Mouse (Mus musculus): ENCODE results near the gene Dohh. TPM values are rescaled to one million over a fixed set of nuclear protein-coding genes. Genes with fewer than 3 reads are reported as not detected.

The Dohh gene
- polyA plus RNA-seq (2015; fragmentation: Nextera tagmentation; extraction: Ambion mirVana): 90.4 and 92.6 TPM in 2 replicates

GRCm38 (mm10) chr10:81383802-81384604 is at the start of gene Dohh, which contains the start of gene Gm48551:
TSS of gene Dohh (plus strand) at chr10:81384428.
TSS of gene Gm48551 (plus strand) at chr10:81384466.
- Histone ChIP-seq H3K9me3 (no peaks in the 10 kb centered on the region), H3K4me3 (peak within 1 kb of the TSS; percentile 81), H3K27ac (peak within 1 kb of the TSS; percentile 81), H3K4me2 (peak within 1 kb of the TSS; percentile 77), H3K36me3 (replicated peaks) (peaks cover 10% of the 10 kb centered on the region; the same call in 1 of the 2 replicates), H3K4me1 (peaks cover 18% of the 10 kb centered on the region), H3K27me3 (replicated peaks) (no peaks in the 10 kb centered on the region), H3K9ac (peak within 1 kb of the TSS; percentile 71)
- WGBS: 7% methylated on average over 54 of the region's 54 CpGs
- ATAC-seq (replicated peaks): peak; percentile 94

GRCm38 (mm10) chr10:81335393-81336340 is 48.6 kb upstream of the Dohh start:
- H3K4me2 ChIP-seq: no peak overlapping the region
- no peaks in the 10 kb centered on the region for H3K36me3 ChIP-seq (replicated peaks)
- WGBS: 44% methylated on average over 15 of the region's 19 CpGs
- ATAC-seq (replicated peaks): no peak
- H3K9ac ChIP-seq: no peak overlapping the region
- H3K4me3 ChIP-seq: no peak overlapping the region
- H3K27ac ChIP-seq: no peak overlapping the region
- no peaks in the 10 kb centered on the region for H3K9me3 ChIP-seq
- H3K4me1 ChIP-seq: no peaks in the 10 kb centered on the region
- H3K27me3 ChIP-seq (replicated peaks): peaks cover 33% of the 10 kb centered on the region

DNA sequence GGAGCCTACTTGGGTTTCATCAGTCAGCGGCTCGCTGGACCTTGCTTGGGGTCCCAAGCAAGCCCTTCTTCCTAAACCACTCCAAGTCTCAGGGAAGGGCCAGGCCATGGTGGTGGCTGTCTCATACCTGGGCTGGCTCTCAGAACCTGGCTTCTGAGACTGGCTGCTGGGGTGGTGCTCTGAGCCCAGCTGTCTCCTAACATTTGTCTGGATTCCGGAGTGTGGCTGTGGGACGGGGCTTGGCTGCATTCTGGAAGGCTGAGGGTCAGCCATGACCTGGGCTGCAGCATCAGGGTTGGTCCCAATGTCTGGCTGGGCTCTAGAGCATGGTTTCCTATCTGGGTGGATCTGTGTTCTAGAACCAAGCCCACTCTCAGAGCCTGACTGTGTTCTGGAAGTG is 47.7 kb upstream of the Dohh start:
- WGBS: 99% methylated on average over 4 of the region's 4 CpGs
- H3K4me3 ChIP-seq: no peak overlapping the region
- H3K4me1 ChIP-seq: no peaks in the 10 kb centered on the region
- ATAC-seq (replicated peaks): no peak
- H3K9ac ChIP-seq: no peak overlapping the region
- H3K9me3 ChIP-seq: no peaks in the 10 kb centered on the region
- H3K27ac ChIP-seq: no peak overlapping the region
- no peaks in the 10 kb centered on the region for H3K36me3 ChIP-seq (replicated peaks)
- H3K4me2 ChIP-seq: no peak overlapping the region
- H3K27me3 ChIP-seq (replicated peaks): peaks cover 38% of the 10 kb centered on the region

GRCm38 (mm10) chr10:81340551-81341332 is 43.5 kb upstream of the Dohh start:
- H3K4me3 ChIP-seq: no peak overlapping the region
- peaks cover 53% of the 10 kb centered on the region for H3K27me3 ChIP-seq (replicated peaks)
- no peak for ATAC-seq (replicated peaks)
- H3K4me1 ChIP-seq: peaks cover 8% of the 10 kb centered on the region
- H3K36me3 ChIP-seq (replicated peaks): no peaks in the 10 kb centered on the region
- 35% methylated on average over 17 of the region's 17 CpGs for WGBS
- no peaks in the 10 kb centered on the region for H3K9me3 ChIP-seq
- H3K9ac ChIP-seq: no peak overlapping the region
- no peak overlapping the region for H3K27ac ChIP-seq
- no peak overlapping the region for H3K4me2 ChIP-seq

DNA sequence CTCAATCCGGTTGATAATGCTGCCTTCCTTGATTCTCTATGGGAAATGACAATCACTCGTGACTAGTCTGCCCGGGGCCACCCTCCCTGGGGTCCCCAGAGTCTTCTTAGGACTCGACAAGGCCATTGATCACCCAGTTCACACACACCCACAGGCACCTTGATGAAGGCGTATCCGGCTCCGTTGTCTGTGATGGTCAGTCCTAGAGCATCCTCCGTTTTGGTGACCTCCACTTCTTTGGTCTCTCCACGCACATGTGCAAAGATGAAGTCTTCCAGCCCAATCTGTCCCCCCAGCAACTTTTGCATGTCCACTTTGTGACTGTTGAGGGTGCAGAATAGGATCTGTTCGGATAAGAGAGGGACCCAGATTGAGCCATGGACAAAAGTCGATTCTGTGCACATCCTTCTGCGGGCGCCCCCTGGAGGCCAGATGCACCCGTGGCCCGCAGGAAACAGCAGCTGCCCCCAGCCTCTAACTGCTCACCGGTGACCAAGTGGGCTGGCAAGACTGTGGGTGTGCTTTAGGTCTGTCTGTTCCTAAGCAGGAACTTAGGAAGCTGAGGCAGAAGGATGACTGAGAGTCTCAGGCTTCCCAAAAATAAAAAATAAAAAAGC is 42.8 kb upstream of the Dohh start:
- no peaks in the 10 kb centered on the region for H3K9me3 ChIP-seq
- no peak overlapping the region for H3K9ac ChIP-seq
- no peak overlapping the region for H3K4me2 ChIP-seq
- H3K36me3 ChIP-seq (replicated peaks): no peaks in the 10 kb centered on the region
- 33% methylated on average over 16 of the region's 16 CpGs for WGBS
- no peak overlapping the region for H3K27ac ChIP-seq
- peaks cover 53% of the 10 kb centered on the region for H3K27me3 ChIP-seq (replicated peaks)
- peaks cover 9% of the 10 kb centered on the region for H3K4me1 ChIP-seq
- ATAC-seq (replicated peaks): no peak
- H3K4me3 ChIP-seq: no peak overlapping the region

- Histone ChIP-seq H3K4me2 (peak within 1 kb of the TSS; percentile 61), H3K4me1 (peaks cover 18% of the 10 kb centered on the region), H3K4me3 (peak within 1 kb of the TSS; percentile 35), H3K27ac (no peak within 1 kb of the TSS), H3K27me3 (replicated peaks) (peaks cover 57% of the 10 kb centered on the region), H3K9me3 (no peaks in the 10 kb centered on the region), H3K9ac (peak within 1 kb of the TSS; percentile 41), H3K36me3 (replicated peaks) (no peaks in the 10 kb centered on the region)
- 8% methylated on average over 50 of the region's 67 CpGs for WGBS
- no peak for ATAC-seq (replicated peaks)
These were observed 41.3 kb upstream of the Dohh start, which contains the start of gene Gipc3 for GRCm38 (mm10) chr10:81342686-81343505. TSS of gene Gipc3 (minus strand) at chr10:81343266.

GRCm38 (mm10) chr10:81344421-81345161 is 39.6 kb upstream of the Dohh start:
- H3K27ac ChIP-seq: no peak overlapping the region
- H3K27me3 ChIP-seq (replicated peaks): peaks cover 58% of the 10 kb centered on the region
- H3K9ac ChIP-seq: no peak overlapping the region
- H3K36me3 ChIP-seq (replicated peaks): no peaks in the 10 kb centered on the region
- WGBS: 58% methylated on average over 8 of the region's 8 CpGs
- no peak overlapping the region for H3K4me3 ChIP-seq
- no peaks in the 10 kb centered on the region for H3K9me3 ChIP-seq
- no peak for ATAC-seq (replicated peaks)
- H3K4me1 ChIP-seq: peaks cover 22% of the 10 kb centered on the region
- no peak overlapping the region for H3K4me2 ChIP-seq

GRCm38 (mm10) chr10:81345162-81345534 is 39.1 kb upstream of the Dohh start:
- H3K27ac ChIP-seq: no peak overlapping the region
- H3K9me3 ChIP-seq: no peaks in the 10 kb centered on the region
- H3K36me3 ChIP-seq (replicated peaks): no peaks in the 10 kb centered on the region
- H3K4me2 ChIP-seq: no peak overlapping the region
- no peak overlapping the region for H3K4me3 ChIP-seq
- ATAC-seq (replicated peaks): no peak
- peaks cover 28% of the 10 kb centered on the region for H3K4me1 ChIP-seq
- WGBS: 83% methylated on average over 4 of the region's 4 CpGs
- H3K9ac ChIP-seq: no peak overlapping the region
- H3K27me3 ChIP-seq (replicated peaks): peaks cover 55% of the 10 kb centered on the region

GRCm38 (mm10) chr10:81346453-81347067 is 37.7 kb upstream of the Dohh start:
- H3K4me2 ChIP-seq: peak overlapping the region; percentile 55
- H3K27ac ChIP-seq: no peak overlapping the region
- peaks cover 28% of the 10 kb centered on the region for H3K4me1 ChIP-seq
- H3K27me3 ChIP-seq (replicated peaks): peaks cover 45% of the 10 kb centered on the region
- H3K9ac ChIP-seq: peak overlapping the region; percentile 27
- H3K36me3 ChIP-seq (replicated peaks): no peaks in the 10 kb centered on the region
- no peak for ATAC-seq (replicated peaks)
- H3K4me3 ChIP-seq: peak overlapping the region; percentile 31
- 11% methylated on average over 55 of the region's 55 CpGs for WGBS
- H3K9me3 ChIP-seq: no peaks in the 10 kb centered on the region

- no peaks in the 10 kb centered on the region for H3K9me3 ChIP-seq
- peak overlapping the region; percentile 86 for H3K4me2 ChIP-seq
- peak overlapping the region; percentile 60 for H3K4me3 ChIP-seq
- H3K4me1 ChIP-seq: peaks cover 20% of the 10 kb centered on the region
- H3K36me3 ChIP-seq (replicated peaks): no peaks in the 10 kb centered on the region
- WGBS: 5% methylated on average over 12 of the region's 12 CpGs
- H3K27me3 ChIP-seq (replicated peaks): peaks cover 20% of the 10 kb centered on the region
- no peak for ATAC-seq (replicated peaks)
- H3K9ac ChIP-seq: no peak overlapping the region
- no peak overlapping the region for H3K27ac ChIP-seq
These were observed 35.1 kb upstream of the Dohh start for GRCm38 (mm10) chr10:81349146-81349545.
